Mouse (Mus musculus) liver, postnatal 0 days (tissue): ENCODE results near the gene Cbfa2t3.

ENCODE experiments used
- CTCF ChIP-seq: sonication (generic); IDR thresholded peaks from 2 replicates; pipeline ENCODE4 v1.5.1; 2016; ENCODE audit warnings: antibody characterized with exemption, low read depth
- EP300 ChIP-seq: IDR thresholded peaks from 2 replicates; pipeline ENCODE4 v1.6.1; 2016; ENCODE audit warnings: antibody characterized with exemption, low read depth, mild to moderate bottlenecking

GRCm38 (mm10) chr8:122648192-122648970 is 50.5 kb downstream of the Cbfa2t3 start:
- TF ChIP-seq CTCF (no peak), EP300 (no peak)
